Mouse (Mus musculus) megakaryocyte, embryonic 14.5 days (primary cell): ENCODE data around the gene Plppr3. TPM values are rescaled to one million over a fixed set of nuclear protein-coding genes. Genes with fewer than 3 reads are reported as not detected.

Experiments
- H3K27me3 ChIP-seq: replicated peaks from 2 replicates; pipeline ENCODE3; 2012; ENCODE audit warnings: inconsistent platforms
- H3K36me3 ChIP-seq: replicated peaks from 2 replicates; pipeline ENCODE3; 2012; ENCODE audit warnings: low read length, inconsistent platforms, mixed read lengths
- H3K4me1 ChIP-seq: 2 replicates; pipeline ENCODE4 v1.6.1; 2012; ENCODE audit warnings: inconsistent platforms
- H3K4me3 ChIP-seq: replicated peaks from 2 replicates; pipeline ENCODE3; 2012; ENCODE audit warnings: moderate library complexity, mild to moderate bottlenecking, inconsistent platforms
- H3K9me3 ChIP-seq: 2 replicates; pipeline ENCODE4 v1.6.1; 2012; ENCODE audit warnings: inconsistent platforms
- FLI1 ChIP-seq: IDR thresholded peaks from 2 replicates; pipeline ENCODE4 v1.6.1; 2012; ENCODE audit warnings: low read length, inconsistent platforms, mixed read lengths
- GATA1 ChIP-seq: IDR thresholded peaks from 3 replicates; pipeline ENCODE4 v1.6.1; 2012; ENCODE audit warnings: mixed read lengths, low read length, inconsistent platforms, borderline replicate concordance
- polyA plus RNA-seq: library from polyadenylated mRNA; stranded (reverse); fragments of >175 nt; gene quantifications from 2 replicates; pipeline ENCODE4 v1.2.3, GENCODE M21; 2012; ENCODE audit warnings: low replicate concordance; ENCODE audit not compliant: insufficient read depth

The Plppr3 gene
- polyA plus RNA-seq, 1 experiment, result 16.9 TPM

DNA sequence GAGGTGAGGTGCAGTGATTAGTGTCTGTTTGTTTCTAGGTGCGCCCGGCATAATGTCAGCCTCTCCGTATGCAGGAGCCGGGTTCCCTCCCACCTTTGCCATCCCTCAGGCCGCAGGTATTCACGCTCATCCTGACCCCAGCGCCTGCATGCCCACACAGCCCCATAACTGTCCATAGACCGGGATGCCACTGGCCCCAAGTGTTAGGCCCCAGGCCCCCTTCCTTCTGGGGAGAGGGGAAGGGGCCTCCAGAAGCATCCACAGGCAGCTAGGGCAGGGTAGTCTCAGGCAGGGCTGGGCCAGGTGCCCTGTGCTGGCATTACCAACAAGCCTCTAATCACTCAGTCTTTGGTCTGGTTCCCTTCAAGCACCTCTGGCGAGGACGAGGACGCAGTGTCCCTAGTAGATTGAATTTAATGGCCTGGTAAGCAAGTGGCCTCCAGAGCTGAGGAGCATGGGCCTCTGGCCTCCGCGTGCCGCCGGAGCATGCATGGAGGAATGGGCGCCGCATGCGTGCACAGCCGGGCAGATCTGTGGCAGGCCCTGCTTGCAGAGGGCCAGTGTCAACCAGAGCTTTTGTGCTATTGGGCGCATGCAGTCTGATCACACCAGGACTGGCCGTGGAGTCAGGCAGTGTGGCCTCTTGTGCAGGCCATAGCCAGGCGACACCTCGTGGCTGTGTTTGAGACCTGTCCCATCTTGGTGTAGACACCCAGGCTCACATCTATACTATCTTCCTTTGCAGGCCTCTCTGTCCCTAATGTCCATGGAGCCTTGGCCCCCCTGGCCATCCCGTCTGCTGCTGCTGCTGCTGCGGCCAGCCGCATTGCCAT, 14.1 kb downstream of the Plppr3 start:
- Histone ChIP-seq H3K9me3 (no peaks in the 10 kb centered on the region), H3K4me1 (peaks cover 76% of the 10 kb centered on the region), H3K27me3 (no peaks in the 10 kb centered on the region), H3K36me3 (peaks cover 85% of the 10 kb centered on the region), H3K4me3 (peak overlapping the region; percentile 53)
- TF ChIP-seq GATA1 (no peak), FLI1 (no peak)

DNA sequence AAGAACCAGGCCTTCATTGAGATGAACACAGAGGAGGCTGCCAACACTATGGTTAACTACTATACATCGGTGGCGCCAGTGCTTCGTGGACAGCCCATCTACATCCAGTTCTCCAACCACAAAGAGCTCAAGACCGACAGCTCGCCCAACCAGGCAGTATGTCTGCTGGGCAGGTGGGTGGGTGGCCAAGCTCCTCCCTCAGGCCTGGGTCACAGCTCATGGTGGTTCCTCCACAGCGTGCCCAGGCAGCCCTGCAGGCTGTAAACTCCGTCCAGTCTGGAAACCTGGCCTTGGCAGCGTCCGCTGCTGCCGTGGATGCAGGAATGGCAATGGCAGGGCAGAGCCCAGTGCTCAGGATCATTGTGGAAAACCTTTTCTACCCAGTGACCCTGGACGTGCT, 15.3 kb downstream of the Plppr3 start:
- TF ChIP-seq FLI1 (no peak), GATA1 (no peak)
- Histone ChIP-seq H3K4me1 (peaks cover 67% of the 10 kb centered on the region), H3K36me3 (peaks cover 75% of the 10 kb centered on the region)

DNA sequence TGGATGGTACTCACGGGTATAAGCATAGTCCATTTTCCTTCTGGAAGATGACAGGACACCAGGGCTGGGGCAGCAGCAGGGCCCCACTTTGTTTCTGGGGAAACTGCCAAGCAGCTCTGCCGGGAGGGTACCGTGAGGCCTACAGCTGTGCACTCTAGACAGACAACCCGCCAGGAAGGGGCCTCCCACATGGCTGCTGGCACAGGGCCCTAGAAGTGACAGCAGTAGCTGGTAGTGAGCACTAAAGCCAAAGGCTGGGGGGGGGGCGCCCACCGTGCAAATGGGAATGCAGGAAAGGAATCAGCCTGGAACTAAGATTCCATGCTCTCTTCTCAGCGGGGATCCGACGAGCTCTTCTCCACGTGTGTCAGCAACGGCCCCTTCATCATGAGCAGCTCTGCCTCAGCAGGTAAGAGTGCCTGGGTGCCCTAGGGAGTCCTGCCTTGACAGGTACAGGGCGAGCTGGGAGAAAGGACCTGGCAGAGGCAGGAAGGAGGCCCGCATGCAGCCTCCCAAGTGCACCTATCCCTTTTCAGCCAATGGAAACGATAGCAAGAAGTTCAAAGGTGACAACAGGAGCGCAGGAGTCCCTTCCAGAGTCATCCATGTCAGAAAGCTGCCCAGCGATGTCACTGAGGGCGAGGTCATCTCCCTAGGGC, 15.9 kb downstream of the Plppr3 start:
- TF ChIP-seq FLI1 (no peak), GATA1 (no peak)
- Histone ChIP-seq H3K4me1 (peaks cover 67% of the 10 kb centered on the region), H3K9me3 (no peaks in the 10 kb centered on the region), H3K27me3 (no peaks in the 10 kb centered on the region), H3K36me3 (peaks cover 74% of the 10 kb centered on the region), H3K4me3 (peak overlapping the region; percentile 98)

More for the DNA sequence above, 15.3 kb downstream of the Plppr3 start:
- Histone ChIP-seq H3K27me3 (no peaks in the 10 kb centered on the region), H3K4me3 (no peak overlapping the region), H3K9me3 (no peaks in the 10 kb centered on the region)

DNA sequence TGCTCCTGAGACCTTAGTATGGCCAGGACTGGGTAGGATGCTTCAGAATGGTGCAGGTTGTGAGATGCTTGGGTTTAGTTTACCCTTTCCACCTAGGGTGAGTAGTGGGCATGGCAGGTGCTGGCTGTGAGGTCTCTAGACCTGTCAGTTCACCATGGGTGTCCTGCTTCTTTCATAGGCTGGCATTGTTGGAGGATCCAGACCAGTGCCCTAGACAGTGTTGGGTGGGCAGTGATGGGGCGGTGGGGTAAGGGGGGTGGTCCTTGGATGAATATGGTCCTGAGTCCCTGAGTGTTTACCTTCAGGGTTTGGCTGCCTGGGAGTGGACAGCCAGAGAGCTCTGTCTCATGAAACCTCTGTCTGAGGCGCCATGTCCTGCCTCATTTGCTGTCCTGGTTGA, 16.5 kb downstream of the Plppr3 start:
- no peaks in the 10 kb centered on the region for H3K9me3 ChIP-seq
- H3K4me3 ChIP-seq, result peak overlapping the region; percentile 98
- H3K4me1 ChIP-seq, result peaks cover 70% of the 10 kb centered on the region
- no peak for TF ChIP-seq FLI1
- TF ChIP-seq GATA1, result no peak
- H3K27me3 ChIP-seq, result no peaks in the 10 kb centered on the region
- peaks cover 70% of the 10 kb centered on the region for H3K36me3 ChIP-seq

DNA sequence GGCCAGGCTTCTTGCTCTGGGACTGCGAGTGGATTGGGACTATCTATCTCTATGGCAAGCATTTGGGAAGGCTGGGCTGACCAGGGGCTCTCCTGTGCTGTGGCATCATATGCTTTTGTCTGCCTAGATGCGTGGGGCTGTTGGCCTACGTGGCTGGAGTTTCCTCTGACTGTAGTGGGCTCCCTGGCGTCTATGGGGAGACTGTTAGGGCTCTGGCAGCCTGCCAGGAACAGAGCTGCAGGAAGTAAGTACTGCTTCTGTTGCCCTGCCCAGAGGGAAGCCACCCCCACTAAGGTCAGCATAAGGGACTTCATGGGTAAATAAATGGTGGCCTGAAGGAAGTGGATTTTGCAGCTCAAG, 17.0 kb downstream of the Plppr3 start:
- H3K9me3 ChIP-seq, result no peaks in the 10 kb centered on the region
- peaks cover 70% of the 10 kb centered on the region for H3K4me1 ChIP-seq
- H3K27me3 ChIP-seq, result no peaks in the 10 kb centered on the region
- no peak for TF ChIP-seq FLI1
- no peak for TF ChIP-seq GATA1
- peaks cover 65% of the 10 kb centered on the region for H3K36me3 ChIP-seq
- H3K4me3 ChIP-seq, result peak overlapping the region; percentile 98

DNA sequence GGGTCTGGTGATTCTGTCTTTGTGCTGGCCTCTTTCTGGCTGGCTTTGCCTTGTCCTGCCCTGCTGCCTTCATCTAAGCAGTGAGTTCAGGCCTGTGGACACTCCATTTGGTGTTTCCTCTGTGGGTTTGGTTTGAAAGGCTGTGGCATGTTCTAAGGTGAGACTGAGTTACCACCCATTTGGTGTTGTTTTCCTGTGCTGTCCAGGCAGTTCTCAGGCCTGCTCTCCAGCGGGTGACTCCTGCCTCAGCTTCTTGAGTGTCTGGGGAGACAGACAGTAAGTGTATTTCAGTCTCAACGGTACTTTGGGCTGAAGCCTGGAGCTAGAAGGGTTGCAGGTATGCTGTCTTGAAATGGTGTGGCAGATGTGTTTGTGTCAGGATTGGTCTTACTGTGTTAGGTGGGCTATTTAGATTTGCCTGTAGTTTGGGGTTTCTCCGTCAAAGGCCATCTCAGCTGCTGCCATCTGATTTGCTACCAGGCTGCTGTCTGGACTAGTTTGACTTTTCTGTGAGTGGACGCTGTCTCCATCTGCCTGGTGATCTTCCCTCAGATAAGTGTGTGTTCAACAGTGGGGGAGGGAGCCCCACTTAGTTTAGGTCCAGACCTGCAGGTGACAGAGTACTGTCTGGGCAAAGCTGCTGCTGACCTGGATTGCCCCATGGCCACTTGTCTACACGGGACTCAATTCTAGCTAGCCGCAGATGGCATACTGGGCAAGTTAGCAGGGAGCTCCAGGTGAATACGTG, 17.6 kb downstream of the Plppr3 start:
- Histone ChIP-seq H3K9me3 (no peaks in the 10 kb centered on the region), H3K4me1 (peaks cover 70% of the 10 kb centered on the region), H3K4me3 (peak overlapping the region; percentile 98), H3K36me3 (peaks cover 60% of the 10 kb centered on the region), H3K27me3 (no peaks in the 10 kb centered on the region)
- TF ChIP-seq GATA1, result no peak

DNA sequence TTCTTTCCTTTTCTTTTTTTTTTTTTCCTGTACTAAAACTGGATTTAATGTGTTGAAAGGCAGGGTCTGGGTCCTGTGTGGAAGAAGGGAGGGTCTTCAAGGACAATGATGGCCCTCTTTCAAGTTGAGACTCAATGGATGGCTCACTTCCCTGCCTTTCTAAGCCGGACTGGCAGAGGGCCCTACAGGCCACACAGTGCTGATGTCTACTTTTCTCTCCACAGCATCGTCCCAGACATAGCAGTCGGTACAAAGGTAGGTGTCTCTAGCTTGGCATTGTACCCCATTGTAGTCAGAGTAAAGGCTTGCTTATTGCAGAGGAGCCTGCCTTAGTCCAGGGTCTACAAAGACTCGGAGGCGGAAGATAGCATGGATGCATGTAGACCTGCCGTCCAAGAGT, 18.2 kb downstream of the Plppr3 start:
- Histone ChIP-seq H3K9me3 (no peaks in the 10 kb centered on the region), H3K27me3 (no peaks in the 10 kb centered on the region), H3K36me3 (peaks cover 54% of the 10 kb centered on the region), H3K4me1 (peaks cover 72% of the 10 kb centered on the region), H3K4me3 (peak overlapping the region; percentile 98)
- no peak for TF ChIP-seq GATA1

DNA sequence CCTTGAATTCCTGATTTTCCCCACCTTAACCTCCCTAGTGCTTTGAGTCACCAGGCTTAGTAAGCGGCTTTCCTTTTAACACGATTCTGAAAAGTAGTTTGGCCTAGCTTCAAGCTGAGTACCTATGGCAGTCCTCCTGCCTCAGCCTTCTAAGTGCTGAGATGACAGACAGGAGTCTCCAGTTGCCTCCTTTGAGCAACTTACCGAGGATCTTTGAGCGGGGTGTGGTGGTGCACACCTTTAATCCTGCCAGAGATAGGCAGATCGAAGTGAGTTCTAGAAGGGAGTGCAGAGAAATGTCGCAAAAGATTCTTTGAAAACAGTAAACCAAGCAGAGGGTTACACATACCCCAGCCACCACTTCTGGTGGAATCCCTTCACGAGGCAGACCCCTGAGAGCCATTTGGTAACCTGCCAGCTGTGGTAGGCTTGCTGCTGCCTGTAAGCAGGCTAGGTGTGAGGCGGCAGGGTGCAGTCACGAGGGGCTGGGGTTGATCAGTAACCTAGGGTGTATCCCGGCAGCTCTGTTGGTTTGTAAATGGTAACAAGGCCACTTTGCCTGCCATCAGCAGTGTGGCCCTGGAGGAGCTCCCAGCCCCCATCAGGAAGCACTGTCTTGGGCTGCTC, 18.8 kb downstream of the Plppr3 start:
- TF ChIP-seq FLI1 (no peak), GATA1 (no peak)
- Histone ChIP-seq H3K9me3 (no peaks in the 10 kb centered on the region), H3K4me3 (peak overlapping the region; percentile 98), H3K36me3 (peaks cover 50% of the 10 kb centered on the region), H3K27me3 (no peaks in the 10 kb centered on the region), H3K4me1 (peaks cover 72% of the 10 kb centered on the region)

DNA sequence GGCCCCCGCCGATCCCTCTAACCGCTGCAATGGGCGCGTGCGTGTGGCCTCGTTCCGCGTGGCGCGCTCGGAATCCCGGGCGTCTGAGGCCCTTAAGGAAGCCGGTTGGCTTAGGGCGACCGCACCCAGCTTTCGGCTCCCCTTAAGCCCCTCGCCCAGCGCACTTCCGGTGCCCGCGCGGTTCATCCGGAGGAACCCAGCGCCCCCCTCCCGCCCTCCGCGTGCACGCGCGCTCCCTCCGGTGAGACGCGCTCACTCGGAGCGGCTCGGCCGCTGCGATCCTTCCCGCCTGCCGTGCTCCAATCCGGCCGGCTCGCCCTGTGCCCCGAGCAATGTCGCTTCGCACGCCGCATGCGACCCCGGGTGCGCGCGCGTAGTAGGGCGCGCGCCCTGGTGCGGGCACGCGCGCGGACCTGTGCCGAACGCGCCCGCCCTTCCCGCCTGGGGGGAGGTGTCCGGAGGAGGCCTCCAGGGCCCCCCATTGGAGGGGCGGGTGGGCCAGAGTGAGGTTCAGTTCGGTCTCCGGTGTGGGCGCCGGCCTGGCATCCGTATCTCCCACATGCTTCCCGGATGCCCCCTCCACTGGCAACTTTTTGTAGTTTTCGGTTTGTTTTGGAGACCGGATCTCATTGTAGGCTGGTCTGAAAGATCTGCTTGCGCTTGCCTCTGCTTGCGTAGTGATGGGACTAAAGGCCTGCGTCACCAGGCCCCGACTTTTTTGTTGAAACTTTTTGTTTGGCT, 19.5 kb downstream of the Plppr3 start:
- Histone ChIP-seq H3K4me3 (peak overlapping the region; percentile 98), H3K36me3 (peaks cover 43% of the 10 kb centered on the region), H3K4me1 (peaks cover 72% of the 10 kb centered on the region)

More for the DNA sequence above, 19.5 kb downstream of the Plppr3 start:
- no peak for TF ChIP-seq FLI1
- no peak for TF ChIP-seq GATA1
- Histone ChIP-seq H3K27me3 (no peaks in the 10 kb centered on the region), H3K9me3 (no peaks in the 10 kb centered on the region)
